Mouse (Mus musculus): ENCODE measurements around the gene Osgepl1. TPM values are rescaled to one million over a fixed set of nuclear protein-coding genes. Genes with fewer than 3 reads are reported as not detected.
A peak's percentile ranks its signal among the peaks of the same experiment; 100 is the strongest.

Gene Osgepl1
- polyA plus RNA-seq, 1 experiment from 2014 or later: 28.7 TPM

- Histone ChIP-seq H3K4me1 (ENCODE audit: control insufficient read depth in 2 of 2, insufficient read depth in 2 of 2, low read length in 2 of 2) (peaks cover 0 to 6% of the 10 kb centered on the region in 2 experiments; a peak in 2 of 4 replicates), H3K4me2 (ENCODE audit: low read length) (peak within 1 kb of the TSS; percentile 71), H3K4me3 (ENCODE audit: control insufficient read depth in 1 of 2, insufficient read depth in 1 of 2, low read depth in 1 of 2, low read length in 2 of 2) (peak within 1 kb of the TSS; percentile 86 to 88), H3K36me3 (ENCODE audit: control insufficient read depth, insufficient read depth, low read length) (peaks cover 23% of the 10 kb centered on the region), H3K9ac (ENCODE audit: low read length) (peak within 1 kb of the TSS; percentile 93), H3K27me3 (ENCODE audit: control insufficient read depth, insufficient read depth, low read length) (no peaks in the 10 kb centered on the region), H3K27ac (replicated peaks in 1 of 2; ENCODE audit: control insufficient read depth in 1 of 2, insufficient read depth in 1 of 2, low read depth in 2 of 2, low read length in 2 of 2) (peak within 1 kb of the TSS; percentile 76 to 78), H3K9me3 (ENCODE audit: control insufficient read depth, low read length) (no peaks in the 10 kb centered on the region)
- under 1% methylated on average over 43 of the region's 44 CpGs for WGBS
- peak; percentile 98 for ATAC-seq (ENCODE audit: insufficient number of reproducible peaks, insufficient read depth, low FRiP score, low read depth)
Measured at GRCm38 (mm10) chr1:53352327-53353261, 39.2 kb downstream of the Osgepl1 start, which contains the start of the genes Asdurf, Gm28551 and Asnsd1. Gene Asdurf, minus strand, starts transcription at chr1:53352619. Gene Gm28551, minus strand, starts transcription at chr1:53352667. Gene Asnsd1, minus strand, starts transcription at chr1:53352752.

DNA sequence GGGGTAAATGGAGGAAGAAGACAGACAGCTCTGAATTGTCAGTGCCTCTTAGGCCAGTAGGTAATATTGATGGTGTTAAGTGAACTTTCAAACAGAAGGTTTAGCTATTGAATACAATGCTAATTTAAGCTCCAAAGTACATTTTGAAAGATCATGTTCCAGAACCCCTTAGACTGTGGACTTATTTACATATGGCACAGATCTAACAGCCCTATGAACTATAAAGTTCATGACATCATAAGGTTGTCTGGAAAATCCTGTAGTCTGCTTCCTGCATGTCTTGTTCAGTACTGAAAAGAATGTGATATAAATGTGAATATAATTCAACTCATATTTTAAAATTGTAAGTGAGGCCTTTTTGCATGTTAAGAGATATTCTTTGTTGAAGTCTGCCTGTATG, 45.6 kb downstream of the Osgepl1 start:
- ATAC-seq (ENCODE audit: insufficient number of reproducible peaks, insufficient read depth, low FRiP score, low read depth): no peak
- H3K4me1 ChIP-seq (ENCODE audit: control insufficient read depth in 2 of 2, insufficient read depth in 2 of 2, low read length in 2 of 2): no peaks in the 10 kb centered on the region
- H3K4me2 ChIP-seq (ENCODE audit: low read length): no peak overlapping the region
- H3K27me3 ChIP-seq (ENCODE audit: control insufficient read depth, insufficient read depth, low read length): no peaks in the 10 kb centered on the region
- no peak overlapping the region for H3K9ac ChIP-seq (ENCODE audit: low read length)
- H3K36me3 ChIP-seq (ENCODE audit: control insufficient read depth, insufficient read depth, low read length): no peaks in the 10 kb centered on the region
- no peaks in the 10 kb centered on the region for H3K9me3 ChIP-seq (ENCODE audit: control insufficient read depth, low read length)
- H3K4me3 ChIP-seq (ENCODE audit: control insufficient read depth in 1 of 2, insufficient read depth in 1 of 2, low read depth in 1 of 2, low read length in 2 of 2): no peak overlapping the region
- H3K27ac ChIP-seq (replicated peaks in 1 of 2; ENCODE audit: control insufficient read depth in 1 of 2, insufficient read depth in 1 of 2, low read depth in 2 of 2, low read length in 2 of 2): no peak overlapping the region

Other genes starting within 250 kb of the Osgepl1 start
- gene 1700019A02Rik, start 126.0 kb upstream of the Osgepl1 start, polyA plus RNA-seq (2014; fragmentation: Nextera tagmentation; extraction: Ambion mirVana): not detected in 2 replicates
- 9.9 and 10.2 TPM in 2 replicates for gene Pms1, start 16.6 kb upstream of the Osgepl1 start, polyA plus RNA-seq (2014; fragmentation: Nextera tagmentation; extraction: Ambion mirVana)
- gene Ormdl1, start 16.5 kb upstream of the Osgepl1 start, polyA plus RNA-seq (2014; fragmentation: Nextera tagmentation; extraction: Ambion mirVana): 31.9 and 33.7 TPM in 2 replicates
- gene Gm28778, start 16.5 kb upstream of the Osgepl1 start, polyA plus RNA-seq (2014; fragmentation: Nextera tagmentation; extraction: Ambion mirVana): not detected in 2 replicates
- gene Asdurf, start 39.0 kb downstream of the Osgepl1 start, polyA plus RNA-seq (2014; fragmentation: Nextera tagmentation; extraction: Ambion mirVana): 5.5 and 7.6 TPM in 2 replicates
- gene Gm28551, start 39.0 kb downstream of the Osgepl1 start, polyA plus RNA-seq (2014; fragmentation: Nextera tagmentation; extraction: Ambion mirVana): 0.20 and 0.49 TPM in 2 replicates
- gene Asnsd1, start 39.1 kb downstream of the Osgepl1 start, polyA plus RNA-seq (2014; fragmentation: Nextera tagmentation; extraction: Ambion mirVana): 66.7 and 68.8 TPM in 2 replicates